Mouse (Mus musculus) G1E (cell line): ENCODE measurements around the gene Gm21830. TPM values are rescaled to one million over a fixed set of nuclear protein-coding genes. Genes with fewer than 3 reads are reported as not detected.

Experiments
- ATAC-seq: 2 replicates; pipeline ENCODE4 v1.8.0; 2016; ENCODE audit warnings: mild to moderate bottlenecking; ENCODE audit not compliant: insufficient number of reproducible peaks, poor library complexity, low FRiP score, severe bottlenecking; ENCODE audit errors: extremely low read depth
- DNase-seq: peaks from one replicate; pipeline ENCODE4 v3.0.0; 2012; ENCODE audit warnings: low spot score
- H3K27me3 ChIP-seq: 2 replicates; pipeline ENCODE4 v1.6.1; 2012; ENCODE audit warnings: mild to moderate bottlenecking, low read length, inconsistent platforms; ENCODE audit not compliant: insufficient read depth
- H3K36me3 ChIP-seq: replicated peaks from 2 replicates; pipeline ENCODE3; 2012; ENCODE audit warnings: mild to moderate bottlenecking, inconsistent platforms
- H3K4me1 ChIP-seq: 2 replicates; pipeline ENCODE4 v1.6.1; 2012; ENCODE audit warnings: low read depth, low read length, inconsistent platforms, mixed read lengths; ENCODE audit not compliant: insufficient read depth
- H3K4me3 ChIP-seq: 2 replicates; pipeline ENCODE4 v1.5.1; 2012; ENCODE audit warnings: low read depth, mild to moderate bottlenecking, inconsistent platforms, low read length, moderate library complexity, mixed read lengths
- H3K9me3 ChIP-seq: replicated peaks from 2 replicates; pipeline ENCODE4 v1.6.1; 2012; ENCODE audit warnings: inconsistent platforms
- CTCF ChIP-seq: IDR thresholded peaks from 2 replicates; pipeline ENCODE4 v1.5.1; 2012; ENCODE audit warnings: low read depth, low read length, inconsistent platforms, mixed read lengths
- GATA1 ChIP-seq: IDR thresholded peaks from 2 replicates; pipeline ENCODE4 v1.6.1; 2012; ENCODE audit warnings: borderline replicate concordance, low read length, inconsistent platforms, mixed read lengths
- GATA2 ChIP-seq: IDR thresholded peaks from 2 replicates; pipeline ENCODE4 v1.6.1; 2012; ENCODE audit warnings: low read depth, low read length, inconsistent platforms, borderline replicate concordance
- POLR2AphosphoS5 ChIP-seq: IDR thresholded peaks from 2 replicates; pipeline ENCODE4 v1.6.1; 2012; ENCODE audit warnings: low read depth, low read length, inconsistent platforms; ENCODE audit not compliant: insufficient replicate concordance
- TAL1 ChIP-seq: conservative IDR thresholded peaks from 2 replicates; pipeline ENCODE4 v1.6.1; 2012; ENCODE audit warnings: low read depth, low read length, inconsistent platforms, mixed read lengths
- polyA plus RNA-seq: library from polyadenylated mRNA; stranded (reverse); fragments of >175 nt; gene quantifications from 2 replicates; pipeline ENCODE4 v1.2.3, GENCODE M21; 2012
- total RNA-seq, 2 experiments: library from RNA; stranded (forward) in 1 of 2; stranded (reverse) in 1 of 2; fragments of 200-1000 nt in 1 of 2; fragments of >200 nt in 1 of 2; fragmentation: Nextera tagmentation in 1 of 2; gene quantifications; 2 replicates each; pipeline ENCODE4 v1.2.3; 2014 to 2017

Gene Gm21830
- total and polyA plus RNA-seq, 3 experiments, result not detected

- Histone ChIP-seq H3K27me3 (no peaks in the 10 kb centered on the region), H3K36me3 (no peaks in the 10 kb centered on the region), H3K4me1 (no peaks in the 10 kb centered on the region), H3K4me3 (no peak overlapping the region), H3K9me3 (peaks cover 11% of the 10 kb centered on the region; the same call in 1 of the 2 replicates)
- no peak for TF ChIP-seq TAL1
- TF ChIP-seq CTCF, result no peak
- no peak for TF ChIP-seq POLR2AphosphoS5
- TF ChIP-seq GATA1, result no peak
- no peak for TF ChIP-seq GATA2
- ATAC-seq (no peak), DNase-seq (no peak)
These were observed 67.5 kb downstream of the Gm21830 start for GRCm38 (mm10) chr2:67481051-67481450.

Other genes with a start within 250 kb of the Gm21830 start
- gene Gm26727, start 19.5 kb downstream of the Gm21830 start, total RNA-seq (2014; fragmentation: Nextera tagmentation), result not detected in 2 replicates
- not detected in 2 replicates for gene Gm26727, start 19.5 kb downstream of the Gm21830 start, total RNA-seq (2017)
- gene Gm26727, start 19.5 kb downstream of the Gm21830 start, polyA plus RNA-seq, result not detected in 2 replicates
- not detected in 2 replicates for gene Xirp2, start 32.3 kb downstream of the Gm21830 start, total RNA-seq (2014; fragmentation: Nextera tagmentation)
- gene Xirp2, start 32.3 kb downstream of the Gm21830 start, total RNA-seq (2017), result under 0.01 and 0.05 TPM in 2 replicates
- gene Xirp2, start 32.3 kb downstream of the Gm21830 start, polyA plus RNA-seq, result not detected in 2 replicates
- gene B3galt1, start 152.1 kb downstream of the Gm21830 start, total RNA-seq (2014; fragmentation: Nextera tagmentation), result not detected in 2 replicates
- gene B3galt1, start 152.1 kb downstream of the Gm21830 start, total RNA-seq (2017), result 0.06 and 0.16 TPM in 2 replicates
- gene B3galt1, start 152.1 kb downstream of the Gm21830 start, polyA plus RNA-seq, result not detected in 2 replicates